Mouse (Mus musculus) kidney, adult 2 months (tissue): ENCODE results near the gene Nav2. TPM values are rescaled to one million over a fixed set of nuclear protein-coding genes. Genes with fewer than 3 reads are reported as not detected.

Experiments used
- DNase-seq: peaks from one replicate; pipeline ENCODE4 v3.0.0; 2021
- H3K27ac ChIP-seq: fragments of 200-500 bp; 2 replicates; pipeline ENCODE4 v1.5.1; 2012; ENCODE audit warnings: low read depth, low read length, control low read depth, inconsistent platforms; ENCODE audit not compliant: insufficient read depth
- H3K27me3 ChIP-seq: fragments of 200-500 bp; replicated peaks from 2 replicates; pipeline ENCODE4 v1.6.1; 2012; ENCODE audit warnings: mild to moderate bottlenecking, moderate library complexity, low read length, inconsistent platforms; ENCODE audit not compliant: control insufficient read depth, insufficient read depth
- H3K36me3 ChIP-seq: fragments of 200-500 bp; 2 replicates; pipeline ENCODE4 v1.6.1; 2012; ENCODE audit warnings: mild to moderate bottlenecking, moderate library complexity, low read length, inconsistent platforms; ENCODE audit not compliant: control insufficient read depth, insufficient read depth
- H3K4me1 ChIP-seq: fragments of 200-500 bp; 2 replicates; pipeline ENCODE4 v1.6.1; 2011; ENCODE audit warnings: low read length; ENCODE audit not compliant: control insufficient read depth, insufficient read depth
- H3K4me3 ChIP-seq: fragments of 200-500 bp; 2 replicates; pipeline ENCODE4 v1.5.1; 2011; ENCODE audit warnings: mild to moderate bottlenecking, low read depth, low read length, control low read depth; ENCODE audit not compliant: insufficient read depth
- CTCF ChIP-seq: fragments of 200-500 bp; conservative IDR thresholded peaks from 2 replicates; pipeline ENCODE4 v1.5.1; 2011; ENCODE audit warnings: low read depth, mild to moderate bottlenecking, control low read depth, low read length, moderate library complexity, mixed read lengths; ENCODE audit not compliant: insufficient read depth, insufficient read length
- POLR2A ChIP-seq: fragments of 200-500 bp; IDR thresholded peaks from one replicate; pipeline ENCODE4 v1.6.1; 2011; ENCODE audit warnings: low read depth, low read length, control low read depth
- WGBS: fragments of 180-500 bp; shearing (Covaris S2); methylation state at CpG from one replicate; pipeline ENCODE4 v1.1.7; 2018; 5-methylcytosine and 5-hydroxymethylcytosine counted together
- polyA plus RNA-seq: library from polyadenylated mRNA; depleted of rRNA; stranded (reverse); fragments of >200 nt; gene quantifications from 2 replicates; pipeline ENCODE4 v1.2.3, GENCODE M21; 2012

Nav2 gene
- polyA plus RNA-seq, 1 experiment = 18.3 TPM

DNA sequence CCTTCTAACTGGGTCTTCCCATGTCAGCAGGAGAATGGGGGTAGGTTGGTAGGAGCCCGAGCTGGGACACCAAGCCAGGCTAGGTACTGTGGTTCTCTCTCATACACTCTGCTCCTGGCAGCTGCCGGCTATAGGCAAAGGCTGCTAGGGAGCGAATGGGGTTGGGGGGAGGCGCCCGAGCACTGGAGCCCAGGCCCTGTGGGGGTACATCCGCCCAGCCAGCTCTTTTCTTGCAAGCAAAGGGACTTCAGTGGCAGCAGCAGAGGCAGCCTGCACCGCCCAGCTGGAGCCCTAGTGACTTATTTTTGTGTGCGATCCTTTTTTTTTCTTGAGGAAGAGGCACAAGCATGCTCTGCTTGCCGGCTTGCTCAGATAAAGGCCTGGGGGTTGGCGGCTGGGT is 51.6 kb downstream of the Nav2 start:
- Histone ChIP-seq H3K36me3 (no peaks in the 10 kb centered on the region), H3K27ac (no peak overlapping the region), H3K27me3 (no peaks in the 10 kb centered on the region), H3K4me1 (no peaks in the 10 kb centered on the region), H3K4me3 (no peak overlapping the region)
- WGBS = 34% methylated on average over 10 of the region's 10 CpGs
- no peak for DNase-seq
- no peak for TF ChIP-seq POLR2A
- no peak for TF ChIP-seq CTCF

DNA sequence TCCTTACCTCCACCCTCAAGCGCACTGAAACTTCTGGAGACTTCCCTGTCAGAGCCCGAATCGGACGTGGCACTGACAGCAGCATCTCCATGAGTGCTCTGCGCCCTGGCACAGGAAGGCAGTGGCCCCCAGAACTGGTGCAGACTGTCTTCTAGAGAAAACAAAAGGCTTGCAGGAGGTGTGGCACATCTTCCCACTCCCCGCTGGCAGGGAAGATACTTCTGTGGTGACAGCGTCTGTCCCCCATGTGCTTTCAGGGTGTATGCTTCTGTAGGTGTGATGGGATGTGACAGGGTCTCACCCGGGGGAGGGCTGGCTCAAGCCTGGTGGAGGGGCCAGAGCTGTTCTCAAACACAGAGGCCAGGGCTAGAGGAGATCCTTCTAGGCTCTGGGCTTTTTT is 53.0 kb downstream of the Nav2 start:
- DNase-seq = no peak
- no peaks in the 10 kb centered on the region for H3K27me3 ChIP-seq
- no peaks in the 10 kb centered on the region for H3K36me3 ChIP-seq
- no peak overlapping the region for H3K27ac ChIP-seq
- no peak overlapping the region for H3K4me3 ChIP-seq
- 52% methylated on average over 8 of the region's 8 CpGs for WGBS
- H3K4me1 ChIP-seq = no peaks in the 10 kb centered on the region
- TF ChIP-seq CTCF = no peak
- no peak for TF ChIP-seq POLR2A

DNA sequence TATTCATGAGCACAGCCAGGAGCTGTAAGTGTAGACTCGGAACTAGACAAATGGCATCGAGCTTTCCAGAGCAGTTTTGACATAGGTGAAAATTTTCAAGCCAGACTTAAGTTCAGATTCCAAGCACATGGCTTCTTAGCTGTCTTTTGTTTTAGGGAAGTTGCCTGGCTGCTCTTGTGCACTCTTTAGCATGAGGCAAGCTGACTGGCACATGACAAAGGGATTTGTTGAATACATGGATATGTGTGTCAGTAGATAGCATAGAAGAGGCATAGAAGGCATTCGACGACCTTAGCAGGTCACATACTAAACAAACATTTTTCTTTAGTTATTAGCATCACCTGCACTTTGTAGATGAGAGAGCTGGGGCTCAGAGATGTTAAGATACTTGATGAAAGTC is 53.4 kb downstream of the Nav2 start:
- Histone ChIP-seq H3K36me3 (no peaks in the 10 kb centered on the region), H3K4me3 (no peak overlapping the region), H3K27me3 (no peaks in the 10 kb centered on the region), H3K27ac (no peak overlapping the region), H3K4me1 (no peaks in the 10 kb centered on the region)
- 75% methylated on average over 4 of the region's 4 CpGs for WGBS
- TF ChIP-seq CTCF (no peak), POLR2A (no peak)
- DNase-seq = no peak

DNA sequence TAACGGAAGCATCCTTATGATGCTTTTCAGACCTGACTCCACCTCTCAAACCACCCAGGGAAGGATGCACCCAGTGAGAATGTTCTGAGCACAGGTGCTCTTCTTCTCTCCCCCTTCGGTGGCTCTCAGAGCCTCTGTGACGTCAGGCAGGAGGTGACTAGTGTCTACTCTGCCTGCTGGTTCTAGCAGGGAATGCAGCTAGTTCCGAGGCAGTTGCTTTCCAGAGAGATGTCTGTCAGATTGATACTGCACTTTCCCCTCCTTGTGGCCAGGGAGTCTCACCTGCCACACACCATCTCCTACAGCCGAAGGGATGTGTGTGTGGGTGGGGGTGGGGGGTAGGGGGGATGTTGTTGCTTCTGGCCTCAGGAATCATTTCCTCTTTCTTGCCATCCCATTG is 54.6 kb downstream of the Nav2 start:
- DNase-seq = no peak
- TF ChIP-seq CTCF (no peak), POLR2A (no peak)
- Histone ChIP-seq H3K27me3 (no peaks in the 10 kb centered on the region), H3K27ac (no peak overlapping the region), H3K36me3 (no peaks in the 10 kb centered on the region), H3K4me3 (no peak overlapping the region), H3K4me1 (no peaks in the 10 kb centered on the region)
- 25% methylated on average over 5 of the region's 5 CpGs for WGBS

DNA sequence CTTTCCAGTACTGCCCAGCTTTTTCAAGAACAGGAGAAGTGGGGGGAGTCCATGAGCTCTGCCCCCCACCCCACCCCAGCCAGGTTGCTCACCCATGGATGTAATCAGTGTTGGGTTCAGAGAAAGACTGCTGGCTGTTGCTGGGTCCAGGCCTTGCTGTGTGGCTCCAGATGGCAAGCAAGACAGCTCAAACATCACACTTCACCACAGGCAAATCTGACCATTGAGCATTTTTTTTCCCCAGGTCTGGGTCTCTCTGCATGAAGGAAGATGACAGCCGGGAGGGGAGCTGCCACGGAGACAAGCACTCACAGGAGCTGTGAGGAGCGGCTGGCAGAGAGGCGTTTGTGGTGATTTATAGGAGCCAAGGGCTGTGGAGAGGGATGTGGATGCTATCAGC is 55.0 kb downstream of the Nav2 start:
- DNase-seq = no peak
- 30% methylated on average over 4 of the region's 4 CpGs for WGBS
- Histone ChIP-seq H3K36me3 (no peaks in the 10 kb centered on the region), H3K27ac (no peak overlapping the region), H3K27me3 (no peaks in the 10 kb centered on the region), H3K4me3 (no peak overlapping the region), H3K4me1 (no peaks in the 10 kb centered on the region)
- TF ChIP-seq CTCF (no peak), POLR2A (no peak)

DNA sequence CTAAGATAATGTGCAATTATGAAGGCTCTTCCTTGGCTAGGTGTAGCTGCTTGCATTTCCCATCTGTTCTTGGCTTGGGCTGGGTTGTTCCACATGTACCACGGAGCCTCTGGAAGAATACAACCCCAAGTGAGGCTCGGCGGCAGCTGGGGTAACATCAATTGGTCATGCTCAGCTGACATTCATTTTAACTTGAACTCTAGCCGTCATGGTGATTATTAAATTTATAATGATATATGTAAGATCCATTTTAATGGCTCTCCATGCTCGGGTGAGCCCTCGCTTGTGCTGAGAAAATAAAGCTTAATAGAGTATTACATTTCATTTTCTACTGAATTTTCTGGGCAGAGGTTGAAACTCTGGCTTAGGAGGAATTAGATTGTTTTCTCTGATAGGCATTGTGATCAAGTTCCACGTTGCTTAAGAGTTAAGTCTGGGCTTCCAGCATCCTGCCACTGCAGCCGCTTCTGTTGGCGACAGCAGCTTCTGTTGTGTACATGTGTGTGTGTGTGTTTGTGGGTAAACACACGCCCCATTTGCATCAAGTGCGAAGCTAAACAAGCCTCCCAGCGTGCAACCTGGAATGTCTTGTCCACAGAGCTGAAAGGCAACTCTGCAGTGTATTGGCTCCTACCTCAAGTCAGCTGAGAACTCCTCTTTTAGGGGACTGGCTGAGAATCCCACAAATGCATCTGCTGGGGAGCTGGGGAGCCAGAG is 57.4 kb downstream of the Nav2 start:
- no peak for DNase-seq

DNA sequence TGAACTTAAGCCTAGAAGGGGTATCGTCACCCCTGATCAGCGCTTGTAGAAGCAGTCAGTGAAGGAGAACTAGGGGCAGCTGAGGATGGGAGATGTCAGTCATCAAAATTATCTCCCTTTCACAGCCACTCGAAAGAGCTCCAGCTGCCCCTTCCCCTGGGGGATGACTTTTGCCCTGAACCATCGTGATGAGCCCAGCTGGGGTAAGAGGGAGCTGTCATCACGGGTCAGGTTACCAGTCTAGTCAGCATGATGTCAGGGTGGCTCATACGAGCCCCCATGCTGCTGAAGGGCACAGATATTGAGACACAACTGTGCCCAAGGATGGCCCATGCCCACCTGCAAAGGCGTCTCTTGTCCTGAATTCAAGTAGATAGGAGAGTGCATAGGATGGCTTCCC is 72.5 kb downstream of the Nav2 start:
- H3K27ac ChIP-seq = no peak overlapping the region
- no peaks in the 10 kb centered on the region for H3K27me3 ChIP-seq
- no peak overlapping the region for H3K4me3 ChIP-seq
- H3K36me3 ChIP-seq = no peaks in the 10 kb centered on the region
- no peak for TF ChIP-seq CTCF
- H3K4me1 ChIP-seq = no peaks in the 10 kb centered on the region
- 55% methylated on average over 7 of the region's 7 CpGs for WGBS
- no peak for DNase-seq

More for the DNA sequence above, 57.4 kb downstream of the Nav2 start:
- Histone ChIP-seq H3K4me1 (no peaks in the 10 kb centered on the region), H3K36me3 (no peaks in the 10 kb centered on the region), H3K4me3 (no peak overlapping the region), H3K27me3 (no peaks in the 10 kb centered on the region), H3K27ac (no peak overlapping the region)
- 43% methylated on average over 12 of the region's 12 CpGs for WGBS
- TF ChIP-seq POLR2A (no peak), CTCF (no peak)
